Mouse (Mus musculus): ENCODE results near the gene Tmem236.

Tmem236 gene

DNA sequence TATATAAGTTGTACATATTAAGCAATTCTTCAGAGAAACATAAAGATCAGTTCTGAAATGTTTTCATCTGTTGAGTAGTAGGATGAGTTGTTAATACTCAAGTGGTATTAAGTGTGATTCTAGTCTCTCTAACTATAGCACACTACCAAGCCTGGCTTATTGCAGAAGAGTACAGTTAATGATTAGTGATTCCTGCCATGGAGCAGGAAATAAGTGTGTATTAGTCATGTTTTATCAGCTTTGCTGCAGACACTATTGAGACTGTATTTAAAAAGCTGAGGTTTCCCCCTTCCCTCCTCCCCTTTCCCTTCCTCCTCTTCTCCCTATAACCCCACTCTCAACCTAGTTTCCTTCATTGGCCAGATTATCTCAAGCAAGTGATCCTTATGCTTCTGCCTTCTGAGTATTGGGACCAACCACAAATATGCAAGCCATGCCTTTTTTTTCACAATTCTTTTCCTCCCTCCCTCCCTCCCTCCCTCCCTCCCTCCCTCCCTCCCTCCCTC, 84.1 kb downstream of the Tmem236 start:
- no peak for DNase-seq

DNA sequence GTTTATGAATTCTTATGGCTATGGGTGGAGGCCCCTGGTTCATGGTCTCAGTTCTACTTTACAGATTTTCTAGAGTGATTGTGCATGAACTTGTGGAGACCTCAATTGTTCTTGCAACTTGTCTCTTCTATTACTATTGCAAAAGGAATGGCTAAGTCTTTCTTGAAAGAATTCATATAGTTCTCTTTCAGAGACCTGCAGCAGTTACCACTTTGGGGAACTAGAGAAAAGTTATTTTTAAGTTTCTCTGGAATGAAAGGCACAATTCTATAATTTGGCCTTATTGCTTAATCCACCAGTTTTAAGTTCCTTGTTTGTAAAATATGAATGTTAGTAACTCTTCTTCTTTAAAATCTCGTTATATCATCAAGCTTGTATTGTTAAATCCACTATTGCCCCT, 87.8 kb downstream of the Tmem236 start:
- DNase-seq = no peak

DNA sequence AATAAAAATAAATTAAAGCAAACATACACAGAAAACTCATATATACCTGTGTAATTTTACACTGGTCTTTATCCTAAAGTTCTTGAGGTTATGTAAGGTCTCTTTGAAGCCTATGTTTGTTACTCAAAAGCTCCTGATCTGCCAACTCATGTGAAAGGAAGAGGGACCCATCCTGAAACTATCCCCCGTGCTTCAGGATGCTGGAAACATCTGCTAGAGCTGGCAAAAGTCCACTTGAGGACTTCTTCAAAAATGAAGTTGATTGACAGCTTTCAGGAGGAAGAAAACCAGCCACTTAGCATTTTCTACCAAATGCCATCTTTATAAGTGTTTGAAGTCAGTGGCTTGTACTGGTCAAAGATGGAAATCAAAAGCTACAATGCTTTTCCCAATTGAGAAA, 94.8 kb downstream of the Tmem236 start:
- no peak for DNase-seq

All from thymus, postnatal 25 days (tissue).